ENCODE assay signal across 18 mouse cellular contexts in genomic region chr7:3193049-3193632, GRCm38 (mm10). TPM values are rescaled to one million over a fixed set of nuclear protein-coding genes. Genes with fewer than 3 reads are reported as not detected.
"Had no signal": no experiment of that assay in that cellular context is flagged by ENCODE, and none has a peak within 500 bp of the region (broad histone marks: within the 10 kb centered on the region; RNA-seq: fewer than 3 reads in every experiment).

No protein-coding gene starts in this region.

- H3K27ac ChIP-seq: midbrain, embryonic 10.5 days; midbrain, embryonic 12.5 days; neural tube, embryonic 13.5 days; neural tube, embryonic 15.5 days had no signal

- DNase-seq: midbrain, embryonic 14.5 days; thymus, adult 2 months; thymus, postnatal 25 days had no signal

- H3K36me3 ChIP-seq: midbrain, embryonic 10.5 days; midbrain, embryonic 12.5 days; neural tube, embryonic 13.5 days; neural tube, embryonic 15.5 days had no signal

- H3K9me3 ChIP-seq: neural tube, embryonic 13.5 days; neural tube, embryonic 15.5 days had no signal

- H3K27me3 ChIP-seq: midbrain, embryonic 12.5 days; neural tube, embryonic 13.5 days; neural tube, embryonic 15.5 days had no signal

- H3K4me3 ChIP-seq: midbrain, embryonic 10.5 days; midbrain, embryonic 12.5 days; myocyte; neural tube, embryonic 13.5 days; neural tube, embryonic 15.5 days had no signal

- H3K9ac ChIP-seq: liver, postnatal 0 days; lung, embryonic 14.5 days; midbrain, embryonic 12.5 days; neural tube, embryonic 13.5 days; neural tube, embryonic 15.5 days had no signal

- H3K4me1 ChIP-seq: midbrain, embryonic 10.5 days; midbrain, embryonic 12.5 days; neural tube, embryonic 13.5 days; neural tube, embryonic 15.5 days had no signal

- ATAC-seq: liver, postnatal 0 days; midbrain, embryonic 16.5 days had no signal

RNA-seq across cellular contexts. Expression of gene AU018091, which starts 24.1 kb away (rescaled TPM):
- total RNA-seq: megakaryocyte, adult 5-6 weeks; megakaryocyte-erythroid progenitor cell, adult 5-6 weeks had no signal
- polyA plus RNA-seq: liver, postnatal 0 days; lung, embryonic 14.5 days; lung, embryonic 16.5 days; midbrain, embryonic 14.5 days; midbrain, embryonic 16.5 days; neural tube, embryonic 11.5 days; neural tube, embryonic 13.5 days; neural tube, embryonic 15.5 days; small intestine, adult 2 months had no signal

RNA-seq across cellular contexts. Expression of gene Nlrp12, which starts 56.4 kb away (rescaled TPM):
- total RNA-seq: megakaryocyte-erythroid progenitor cell, adult 5-6 weeks had no signal
- polyA plus RNA-seq: lung, embryonic 14.5 days; midbrain, embryonic 10.5 days; midbrain, embryonic 12.5 days; midbrain, embryonic 14.5 days; midbrain, embryonic 16.5 days; myocyte; neural tube, embryonic 11.5 days; neural tube, embryonic 13.5 days; neural tube, embryonic 15.5 days; stomach, embryonic 14.5 days; urinary bladder, adult 2 months had no signal
